Mouse (Mus musculus) thymus, postnatal 25 days (tissue): ENCODE results near the gene Mindy1.

ENCODE experiments used
- DNase-seq: peaks from one replicate; pipeline ENCODE4 v3.0.0; 2022

Mindy1 gene

DNA sequence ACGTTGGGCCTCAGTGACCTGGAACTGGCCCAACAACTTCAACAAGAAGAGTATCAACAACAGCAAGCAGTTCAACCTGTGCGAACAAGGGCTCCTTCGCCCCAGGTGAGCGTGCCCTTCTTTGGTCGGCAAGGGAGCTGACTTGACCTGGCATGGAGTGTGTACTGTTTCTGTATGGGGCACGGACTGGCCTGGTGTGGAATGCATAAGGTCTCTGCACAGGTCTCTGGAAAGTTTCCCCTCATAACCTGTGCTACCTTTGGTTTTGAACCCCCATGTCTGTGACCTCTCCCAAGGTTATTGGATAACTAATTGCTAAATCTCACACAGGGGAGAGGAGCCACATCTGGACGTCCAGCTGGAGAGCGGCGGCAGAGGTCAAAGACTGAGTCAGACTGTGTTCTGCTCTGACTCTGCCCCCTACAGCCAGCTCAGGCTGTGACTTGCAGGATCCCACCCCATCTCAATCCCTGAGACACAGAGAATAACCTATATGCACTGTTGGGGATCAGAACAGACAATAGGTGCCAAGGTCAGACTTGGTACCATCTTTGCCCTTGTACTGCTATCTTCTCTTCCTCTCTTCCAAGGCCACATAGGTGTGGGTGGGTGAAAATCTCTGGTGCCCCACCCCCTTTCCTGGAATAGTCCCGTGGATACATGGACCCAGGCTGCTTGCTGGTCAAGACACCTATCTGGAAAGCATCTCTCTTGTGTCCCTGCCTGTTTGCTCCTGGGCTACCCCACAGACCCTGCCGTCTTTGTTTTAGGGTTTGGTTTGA is 14.4 kb downstream of the Mindy1 start:
- no peak for DNase-seq

DNA sequence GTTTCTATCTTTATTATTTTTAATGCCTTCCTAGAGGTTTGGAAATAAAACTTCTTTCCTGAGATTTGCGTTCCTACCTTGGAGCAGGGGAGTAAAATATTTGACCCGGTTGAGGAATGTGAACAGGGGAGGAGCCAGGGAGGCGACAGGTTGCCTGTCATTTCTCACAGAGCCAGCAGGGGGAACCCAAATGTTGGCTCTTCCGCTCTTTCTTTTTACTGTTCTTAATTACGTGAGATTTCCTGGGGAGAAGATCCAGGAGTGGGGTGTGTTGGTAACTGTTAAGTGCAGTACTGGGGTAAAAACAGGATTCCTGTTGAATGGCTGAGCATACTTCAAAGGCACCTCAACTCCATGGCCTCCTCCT is 14.9 kb downstream of the Mindy1 start:
- DNase-seq = peak; percentile 58

DNA sequence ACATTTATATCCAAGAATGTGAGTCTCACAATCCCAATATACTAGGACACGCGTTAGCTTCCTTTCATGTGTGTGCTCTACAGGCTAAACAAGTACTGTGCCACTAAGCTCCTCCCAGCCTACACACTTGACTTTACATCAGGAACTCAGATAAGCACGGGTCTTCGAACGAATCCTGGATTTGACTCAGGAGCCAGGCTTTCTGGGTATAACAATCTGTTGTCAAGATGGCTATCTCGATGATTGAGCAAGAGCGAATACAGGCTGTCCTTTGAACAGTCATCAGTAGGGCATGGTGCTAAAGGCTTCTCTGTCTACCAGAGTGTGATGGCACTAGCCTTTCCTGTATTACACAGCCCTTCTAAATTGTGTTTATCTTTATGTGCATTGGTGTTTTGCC is 16.9 kb downstream of the Mindy1 start:
- DNase-seq = no peak

DNA sequence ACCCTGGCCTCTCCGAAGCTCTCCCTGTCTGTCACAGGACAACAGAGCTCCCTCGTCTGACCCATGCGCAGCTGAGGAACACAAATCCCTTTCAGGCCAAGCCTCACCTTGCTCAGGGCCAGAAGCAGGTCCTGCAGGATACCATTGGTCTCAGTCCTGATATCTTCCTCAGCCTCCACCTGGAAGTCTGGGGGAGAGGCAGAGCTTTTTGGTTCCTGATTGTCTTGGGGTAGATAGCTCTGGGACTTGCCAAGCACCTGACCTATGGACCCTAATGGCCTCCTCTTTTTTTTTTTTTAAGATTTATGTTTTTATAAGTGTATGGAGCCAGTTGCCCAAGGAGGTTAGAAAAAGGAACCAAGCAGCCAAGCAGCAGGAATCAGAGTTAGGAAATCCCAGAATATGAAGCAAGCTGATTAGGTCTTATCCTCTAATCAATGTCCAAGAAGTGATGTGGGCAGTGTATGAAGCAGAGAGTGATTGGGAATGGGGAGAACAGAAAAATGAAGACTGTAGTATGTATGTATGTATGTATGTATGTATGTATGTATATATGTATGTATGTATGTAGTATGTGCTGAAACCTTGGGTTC is 20.2 kb downstream of the Mindy1 start:
- no peak for DNase-seq

DNA sequence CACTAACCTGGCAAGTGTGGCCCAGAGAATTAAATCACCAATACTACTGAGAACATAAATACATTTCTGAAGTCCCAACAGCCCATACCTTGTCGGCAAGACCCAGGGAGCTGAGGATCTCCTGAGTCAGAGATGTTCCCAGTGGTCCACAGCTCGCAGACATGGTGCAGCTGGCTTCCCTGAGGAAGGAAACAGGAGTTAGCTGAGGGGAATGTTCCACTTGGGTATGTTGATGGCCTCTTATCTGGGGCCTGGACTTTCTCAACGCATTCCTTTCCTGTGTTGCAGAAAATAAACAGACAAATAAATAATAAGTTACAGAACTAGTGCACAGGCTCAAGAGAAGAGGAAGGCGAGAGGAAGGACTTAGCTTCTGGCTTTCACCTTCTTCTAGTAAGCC is 25.1 kb downstream of the Mindy1 start:
- no peak for DNase-seq

DNA sequence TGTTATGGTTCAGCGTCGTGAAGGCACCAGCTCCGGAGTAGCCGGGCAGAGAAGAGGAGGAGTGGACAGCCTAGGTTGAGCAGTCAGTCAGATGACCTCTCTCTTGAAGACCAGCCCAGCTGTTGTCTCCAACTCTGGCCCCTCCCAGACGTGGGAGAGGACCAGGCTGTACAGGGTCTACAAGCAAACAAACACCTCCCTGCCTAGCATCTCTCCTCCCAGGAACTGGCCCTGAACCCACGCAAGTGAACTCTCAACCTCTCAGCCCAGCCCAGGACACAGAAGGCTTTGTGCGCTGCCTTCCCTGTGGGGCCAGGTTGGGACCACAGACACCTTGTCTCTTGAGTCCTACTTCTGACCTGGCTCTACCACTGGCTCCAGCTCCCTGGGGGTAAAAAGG is 26.0 kb downstream of the Mindy1 start, which contains the start of gene Anxa9:
TSS of gene Anxa9 (minus strand) at position 77 of the 400 bp plus-strand sequence.
- DNase-seq = no peak

DNA sequence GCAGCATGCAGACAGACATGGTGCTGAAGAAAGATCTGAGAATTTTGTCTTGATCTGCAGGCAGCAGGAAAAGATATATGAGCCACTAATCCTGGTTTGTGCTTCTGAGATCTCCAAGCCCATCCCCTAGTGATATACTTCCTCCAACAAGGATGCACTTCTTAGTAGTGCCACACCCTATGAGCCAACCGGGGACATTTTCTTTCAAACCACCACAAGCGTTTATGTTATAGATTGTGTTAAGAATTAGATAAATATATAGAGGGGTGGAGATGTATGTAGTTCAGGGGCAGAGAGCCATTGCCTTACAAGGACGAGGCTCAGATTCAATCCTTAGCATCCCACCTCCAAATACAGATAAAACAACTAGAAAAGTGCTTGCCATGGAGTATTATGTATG is 29.4 kb downstream of the Mindy1 start:
- no peak for DNase-seq

DNA sequence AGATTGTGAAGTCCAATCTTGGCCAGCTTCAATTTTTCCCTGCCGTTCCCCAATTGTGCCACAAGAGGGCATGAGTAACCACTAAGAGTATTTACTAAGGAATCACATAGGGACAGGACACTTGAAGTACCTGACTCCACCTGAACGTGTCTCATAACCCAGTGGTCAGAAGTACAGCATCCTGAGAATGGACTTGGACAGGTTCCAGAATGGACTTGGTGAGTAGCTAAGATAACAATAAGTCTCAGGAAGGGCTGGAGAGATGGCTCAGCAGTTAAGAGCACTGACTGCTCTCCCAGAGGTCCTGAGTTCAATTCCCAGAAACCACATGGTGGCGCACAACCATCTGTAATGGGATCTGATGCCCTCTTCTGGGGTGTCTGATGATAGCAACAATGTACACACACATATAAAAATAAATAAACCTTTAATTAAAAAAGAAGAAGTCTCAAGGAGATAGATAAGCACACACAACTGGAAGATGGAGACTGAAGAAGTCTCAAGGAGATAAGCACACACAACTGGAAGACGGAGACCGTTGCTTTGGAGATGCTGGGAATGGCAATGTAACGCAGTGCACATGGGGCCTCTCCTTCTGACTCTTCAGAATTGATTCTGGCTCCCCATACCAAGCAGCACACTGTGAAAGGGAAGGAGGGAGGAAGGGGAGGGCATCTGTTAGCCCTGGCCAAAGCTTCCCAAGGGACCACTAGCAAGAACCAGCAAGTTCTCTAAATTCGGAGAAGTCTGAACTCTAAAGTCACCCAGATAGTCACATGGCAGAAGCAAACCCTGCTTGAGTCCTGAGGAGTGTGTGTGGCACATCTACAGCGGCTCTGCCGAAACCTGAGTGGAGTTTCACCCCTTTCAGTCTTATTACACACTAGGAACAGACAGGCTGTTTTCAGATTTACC is 30.1 kb downstream of the Mindy1 start:
- peak; percentile 66 for DNase-seq

DNA sequence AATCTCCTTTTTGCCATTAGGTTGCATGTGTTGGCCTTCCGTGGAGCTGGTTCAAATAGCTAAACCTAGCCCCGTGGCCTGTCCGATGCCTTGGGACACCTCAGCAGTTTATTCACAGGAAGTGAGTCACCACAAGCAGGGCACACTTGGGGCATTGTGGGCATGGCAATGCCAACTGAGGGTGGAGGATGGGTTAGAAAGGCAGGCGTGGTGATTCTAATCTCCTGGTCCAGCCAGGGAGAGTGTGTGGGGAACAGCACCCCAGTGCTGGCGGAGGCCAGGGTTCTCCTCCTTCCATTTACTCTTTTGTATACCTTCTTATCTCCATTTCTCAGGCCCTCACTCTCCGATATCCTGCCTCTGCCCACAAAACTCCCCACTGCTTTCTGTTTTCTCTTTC is 31.5 kb downstream of the Mindy1 start:
- no peak for DNase-seq

DNA sequence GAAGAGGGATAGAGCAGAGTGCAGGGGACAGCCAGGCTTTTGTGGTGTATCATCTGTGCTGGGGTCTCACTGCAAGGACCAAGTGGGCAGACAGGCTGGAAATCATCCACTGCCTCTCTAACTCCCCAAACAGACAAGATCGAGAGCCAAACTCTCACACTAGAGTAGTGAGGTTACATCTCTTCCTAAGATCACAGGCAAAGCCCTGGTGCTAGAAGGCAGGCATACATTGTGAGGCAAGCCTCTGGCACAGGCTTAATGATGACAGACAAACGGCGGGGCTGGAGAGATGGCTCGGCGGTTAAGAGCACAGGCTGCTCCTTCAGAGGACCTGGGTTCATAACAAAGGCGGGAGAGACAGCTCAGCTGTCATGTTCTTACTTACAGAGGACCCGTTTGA is 32.3 kb downstream of the Mindy1 start:
- no peak for DNase-seq

DNA sequence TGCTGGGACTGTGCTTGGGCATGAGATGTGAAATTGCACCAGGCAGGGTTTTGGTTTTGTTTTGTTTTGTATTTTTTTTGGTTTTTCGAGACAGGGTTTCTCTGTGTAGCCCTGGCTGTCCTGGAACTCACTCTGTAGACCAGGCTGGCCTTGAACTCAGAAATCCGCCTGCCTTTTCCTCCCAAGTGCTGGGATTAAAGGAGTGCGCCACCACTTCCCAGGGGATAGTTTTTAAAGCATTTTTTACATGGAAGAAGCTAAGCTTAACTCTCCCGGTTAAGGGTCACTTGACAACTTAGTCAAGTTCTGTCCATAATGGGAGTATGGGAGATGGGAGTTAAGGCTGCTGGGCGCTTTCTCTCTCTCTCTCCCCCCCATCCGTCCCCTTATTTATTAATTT is 32.9 kb downstream of the Mindy1 start:
- no peak for DNase-seq

DNA sequence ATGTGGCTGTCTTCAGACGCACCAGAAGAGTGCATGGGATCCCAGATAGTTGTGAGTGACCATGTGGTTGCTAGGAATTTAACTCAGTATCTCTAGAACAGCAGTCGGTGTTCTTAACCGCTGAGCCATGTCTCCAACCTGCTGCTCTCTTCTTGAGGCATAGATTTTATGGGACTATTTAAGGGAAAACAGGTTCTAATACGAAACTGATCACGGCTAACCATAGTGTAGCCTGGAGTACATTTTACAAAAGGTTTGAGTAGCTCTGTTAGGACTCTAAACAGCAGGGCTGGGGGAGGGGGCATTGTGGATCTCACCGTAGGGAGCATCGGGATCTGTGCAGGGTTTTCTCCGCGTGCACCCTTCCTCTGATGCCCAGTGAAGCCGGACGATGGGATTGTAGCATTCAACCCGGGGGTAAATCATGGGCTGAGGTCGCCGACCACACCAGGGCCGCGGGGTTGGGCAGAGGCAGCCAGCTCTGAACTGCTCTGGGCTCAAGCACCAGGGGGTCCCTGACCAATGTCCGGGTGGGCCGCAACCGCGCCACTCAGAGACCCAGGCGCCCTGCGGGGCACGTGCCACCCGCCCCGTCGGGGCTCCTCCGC is 33.4 kb downstream of the Mindy1 start, which contains the start of gene Cers2:
TSS of gene Cers2 (plus strand) at position 306 of the 608 bp plus-strand sequence.
- DNase-seq = no peak

DNA sequence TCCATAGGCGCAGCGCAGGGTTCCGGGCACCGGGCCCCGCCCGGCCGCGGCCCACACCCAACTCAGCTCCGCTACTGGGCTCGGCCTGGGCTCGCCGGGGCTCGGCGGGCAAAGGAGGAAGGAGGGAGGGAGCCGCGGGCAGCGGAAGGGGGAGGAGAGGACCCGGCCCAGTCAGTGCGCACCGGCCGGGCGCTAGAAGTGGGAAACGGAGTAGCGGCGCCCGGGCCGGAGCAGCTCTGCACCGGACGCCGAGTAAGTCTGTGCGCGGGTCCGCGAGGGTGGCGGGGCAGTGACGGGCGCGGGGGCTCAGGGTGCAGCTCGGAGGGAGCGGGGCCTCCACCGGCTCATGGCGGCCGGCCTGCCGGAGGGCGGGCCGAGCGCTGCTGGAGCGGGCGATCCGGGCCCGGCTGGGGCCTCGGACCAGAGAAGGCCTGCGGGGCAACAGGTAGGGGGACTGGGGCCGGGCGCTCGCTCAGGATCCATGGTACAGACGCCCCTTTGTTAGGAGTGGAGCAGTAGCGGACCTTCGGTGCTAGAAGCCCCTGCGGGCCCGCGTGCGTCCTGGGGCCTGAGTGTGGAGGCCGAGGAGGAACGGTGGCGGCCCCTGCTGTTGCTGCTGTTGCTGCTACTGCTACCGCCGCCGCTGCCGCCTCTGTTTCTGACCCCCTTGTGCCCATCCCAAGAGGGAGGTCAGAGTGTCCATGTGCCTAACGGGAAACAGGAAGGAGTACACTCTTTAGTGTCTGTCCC is 34.1 kb downstream of the Mindy1 start:
- DNase-seq = peak; percentile 94

DNA sequence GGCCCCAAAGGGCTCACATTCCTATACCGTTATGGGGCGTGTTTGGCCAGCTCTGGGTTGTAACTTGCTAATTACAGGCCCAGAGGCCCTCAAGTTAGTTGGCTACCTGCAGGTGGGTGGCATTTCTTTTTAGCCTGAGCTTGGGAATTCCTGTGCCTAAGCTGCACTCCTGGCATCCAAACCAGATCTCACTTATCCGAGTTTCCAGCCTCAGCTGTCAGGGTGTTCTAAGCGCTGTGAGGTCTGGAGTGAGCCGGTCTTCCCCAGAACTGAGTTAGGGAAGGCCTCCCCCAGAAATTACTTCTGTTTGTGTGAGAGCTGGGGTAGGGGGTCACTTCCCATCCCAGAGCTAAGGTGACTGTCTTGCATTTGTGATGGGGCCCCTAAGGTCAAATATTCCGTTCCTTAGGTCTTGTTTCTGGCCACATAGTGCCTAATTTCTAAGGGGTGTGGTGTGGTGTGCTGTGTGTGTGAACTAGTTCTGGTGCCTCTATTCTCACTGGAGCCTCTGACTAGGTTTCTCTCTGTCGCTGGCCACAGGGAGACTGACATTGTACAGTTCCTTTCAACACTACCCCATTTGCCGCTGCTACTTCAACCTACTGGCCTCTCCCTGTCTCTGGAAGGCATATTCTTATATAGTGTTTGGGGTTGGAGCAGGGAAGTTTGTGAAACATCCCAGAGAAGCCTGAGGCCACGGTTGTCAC is 34.9 kb downstream of the Mindy1 start:
- no peak for DNase-seq

DNA sequence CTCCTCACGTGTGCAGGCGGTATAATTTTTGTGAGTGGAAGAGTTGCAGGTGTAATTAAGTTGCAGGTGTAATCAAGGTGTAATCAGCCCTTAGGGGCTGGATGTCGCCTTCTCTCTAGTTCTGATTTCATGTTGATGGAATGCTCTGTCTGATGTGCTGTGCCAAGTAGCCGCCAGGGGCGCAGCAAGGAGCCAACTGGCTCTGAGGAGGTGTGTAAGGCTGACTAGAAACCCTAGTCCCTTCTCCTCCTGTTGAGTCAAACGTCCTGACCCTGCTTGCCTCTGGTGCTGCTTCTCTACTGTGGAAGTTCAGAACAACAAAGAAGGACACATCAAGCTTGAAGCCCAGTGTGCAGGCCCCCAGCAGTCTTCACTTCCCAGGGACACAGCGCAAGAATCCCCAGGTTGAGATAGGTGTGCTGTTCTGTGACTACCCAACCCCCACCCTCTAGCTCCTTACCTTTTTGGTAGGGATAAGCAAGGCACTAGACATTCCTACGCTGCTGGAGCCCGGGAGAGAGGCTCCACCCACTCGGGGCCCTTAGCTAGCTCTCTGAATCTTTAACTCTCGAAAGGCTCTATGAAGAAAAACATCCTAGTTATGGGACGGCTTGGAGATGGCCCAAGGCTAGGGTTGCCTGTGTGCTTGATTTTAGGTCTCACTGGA is 36.4 kb downstream of the Mindy1 start:
- DNase-seq = peak; percentile 74

DNA sequence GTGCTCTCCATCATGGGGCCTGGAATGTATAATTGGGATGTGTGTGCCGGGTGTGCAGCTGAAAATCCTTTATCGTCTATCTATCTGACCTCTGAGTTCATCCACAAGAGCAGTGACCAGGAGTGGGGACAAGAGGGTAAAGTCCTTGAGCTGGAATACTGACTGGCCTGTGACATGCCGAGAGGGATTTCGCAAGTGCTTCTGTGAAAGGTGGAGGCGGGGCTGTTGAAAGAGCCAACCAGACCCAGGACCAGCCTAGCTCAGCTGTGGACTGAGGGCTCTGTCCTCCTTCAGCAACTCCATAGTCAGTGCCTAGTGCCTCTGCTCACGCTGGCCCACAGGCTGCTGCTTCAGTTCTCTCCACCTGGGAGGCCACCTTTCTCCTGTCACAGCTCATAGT is 37.4 kb downstream of the Mindy1 start:
- DNase-seq = no peak

DNA sequence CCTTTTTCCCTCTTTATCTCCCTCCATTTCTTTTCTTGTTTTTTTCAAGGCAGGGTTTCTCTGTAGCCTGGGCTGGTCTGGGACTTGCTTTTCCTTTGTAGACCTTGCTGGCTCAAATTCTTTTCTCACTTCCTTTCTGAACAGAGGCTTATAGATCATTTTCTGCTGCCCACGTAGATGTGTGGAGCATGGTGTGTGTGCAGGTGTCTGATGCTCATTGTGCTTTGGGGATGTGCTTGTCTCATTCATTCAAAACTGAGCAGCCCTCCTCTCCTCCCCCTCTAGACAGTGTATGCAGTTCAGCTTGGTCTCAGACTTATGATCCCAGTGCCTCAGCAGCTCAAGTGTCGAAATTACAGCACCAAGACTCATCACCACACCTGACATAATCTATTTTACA is 38.0 kb downstream of the Mindy1 start:
- DNase-seq = no peak

DNA sequence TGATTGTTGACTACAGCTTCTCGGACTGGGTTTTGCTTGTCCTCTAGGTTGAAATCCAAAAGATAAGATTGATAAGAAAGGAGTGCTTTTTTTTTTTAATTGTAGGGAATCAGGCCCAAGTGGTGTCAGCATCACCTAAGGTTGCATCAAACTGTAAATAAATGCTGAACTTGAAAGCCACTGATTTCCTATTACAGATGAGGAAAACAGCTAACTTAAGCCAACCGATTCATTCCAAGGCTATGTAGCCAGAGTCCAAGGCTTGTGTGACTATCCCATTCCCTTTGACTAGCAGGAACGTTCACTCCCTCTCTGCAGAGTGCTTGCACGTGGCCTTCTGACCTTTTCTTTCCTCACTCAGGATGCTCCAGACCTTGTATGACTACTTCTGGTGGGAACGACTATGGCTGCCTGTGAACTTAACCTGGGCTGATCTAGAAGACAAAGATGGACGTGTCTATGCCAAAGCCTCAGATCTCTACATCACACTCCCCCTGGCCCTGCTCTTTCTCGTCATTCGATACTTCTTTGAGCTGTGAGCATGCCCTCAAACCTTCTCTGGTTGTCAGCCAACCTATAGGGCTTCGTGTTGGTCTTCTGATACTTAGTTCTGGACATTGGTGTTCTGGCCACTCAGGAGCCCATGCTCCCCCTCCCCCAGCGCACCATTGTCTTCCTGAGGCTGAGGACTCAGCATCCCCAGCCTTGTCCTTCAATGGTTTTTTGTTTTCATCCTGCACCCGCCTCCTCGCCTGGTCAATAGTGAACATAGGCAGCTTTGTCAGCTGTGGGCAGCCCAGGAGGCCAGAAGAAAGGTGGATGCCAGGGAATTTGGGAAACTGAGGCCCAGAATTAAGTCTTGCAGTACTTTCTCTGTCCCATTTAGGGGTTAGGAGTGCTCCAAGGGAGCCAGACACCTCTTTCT is 38.8 kb downstream of the Mindy1 start:
- DNase-seq = no peak

DNA sequence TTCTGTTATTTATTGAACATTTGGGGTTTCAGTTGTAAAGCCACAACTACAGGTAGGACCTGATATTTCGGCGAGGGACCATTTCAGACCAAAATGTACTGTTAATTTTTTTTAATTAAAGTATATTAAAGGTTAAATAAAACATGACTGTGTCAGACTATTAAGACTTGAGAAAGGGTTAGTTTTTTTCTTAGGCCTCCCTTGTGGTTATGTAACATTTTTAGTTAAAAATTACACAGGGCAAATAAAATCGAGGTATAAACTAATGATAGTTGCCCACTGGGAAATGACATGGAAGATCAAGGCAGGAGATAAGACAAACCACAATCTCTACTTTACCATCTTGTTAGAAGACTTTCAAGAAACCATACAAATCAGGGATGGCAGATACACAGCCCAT is 42.3 kb downstream of the Mindy1 start:
- no peak for DNase-seq
